Mouse (Mus musculus) left cerebral cortex, postnatal 14 days (tissue): Measurements from ENCODE around the gene Clec3b. TPM values are rescaled to one million over a fixed set of nuclear protein-coding genes. Genes with fewer than 3 reads are reported as not detected.
A peak's percentile ranks its signal among the peaks of the same experiment; 100 is the strongest.

Experiments
- DNase-seq, 2 experiments: peaks; one replicate each; pipeline ENCODE4 v3.0.0; 2021 to 2022; ENCODE audit warnings: low spot score in 2 of 2, mixed read lengths in 1 of 2
- intact Hi-C: fragments of 180-260 bp; cut with DNase I; formaldehyde crosslinking; loops from one replicate; pipeline ENCODE4 v1.15.1; 2025
- total RNA-seq, 2 experiments: library from RNA; stranded (reverse); gene quantifications; 2 replicates each; pipeline ENCODE4 v1.2.3; 2021

Gene Clec3b
- total RNA-seq, 2 experiments from 2014 or later = 5.2 to 5.4 TPM

GRCm38 (mm10) chr9:123148430-123148829 lies 2.3 kb upstream of the Clec3b start:
- intact Hi-C loops = no loop called here
- DNase-seq = no peak

GRCm38 (mm10) chr9:123151561-123151960 lies 815 bp downstream of the Clec3b start:
- intact Hi-C loops = no loop called here
- no peak for DNase-seq

GRCm38 (mm10) chr9:123152026-123152425 lies 1.3 kb downstream of the Clec3b start:
- intact Hi-C loops = no loop called here
- DNase-seq = no peak

GRCm38 (mm10) chr9:123153121-123153520 lies 2.4 kb downstream of the Clec3b start:
- DNase-seq = no peak
- intact Hi-C loops = no loop called here

- intact Hi-C loops = loop anchor here (5.0 kb wide), 2 partner anchors 285 to 365 kb away; no protein-coding TSS in a partner anchor
- peak; percentile 20 to 45 for DNase-seq
Measured at GRCm38 (mm10) chr9:123156910-123157361, 6.2 kb downstream of the Clec3b start.

GRCm38 (mm10) chr9:123157699-123158098 lies 7.0 kb downstream of the Clec3b start:
- DNase-seq = no peak
- intact Hi-C loops = loop anchor here (2.0 to 5.0 kb wide), 3 partner anchors 95 to 365 kb away; no protein-coding TSS in a partner anchor

GRCm38 (mm10) chr9:123158125-123158836 lies 7.5 kb downstream of the Clec3b start:
- DNase-seq = peak; percentile 42 to 64

GRCm38 (mm10) chr9:123159330-123159729 lies 8.6 kb downstream of the Clec3b start:
- intact Hi-C loops = loop anchor here (2.0 to 5.0 kb wide), 3 partner anchors 93 to 363 kb away; no protein-coding TSS in a partner anchor
- DNase-seq = peak; percentile 84 to 87

More at GRCm38 (mm10) chr9:123158125-123158836, 7.5 kb downstream of the Clec3b start:
- intact Hi-C loops = loop anchor here (2.0 to 5.0 kb wide), 3 partner anchors 95 to 364 kb away; no protein-coding TSS in a partner anchor

- intact Hi-C loops = no loop called here
- DNase-seq = no peak
Measured at GRCm38 (mm10) chr9:123161792-123162191, 11.0 kb downstream of the Clec3b start.

GRCm38 (mm10) chr9:123162985-123163694 lies 12.4 kb downstream of the Clec3b start:
- no peak for DNase-seq
- intact Hi-C loops = no loop called here

- intact Hi-C loops = no loop called here
- DNase-seq = no peak
Measured at GRCm38 (mm10) chr9:123165781-123166443, 15.2 kb downstream of the Clec3b start.

- intact Hi-C loops = no loop called here
- no peak for DNase-seq
Measured at GRCm38 (mm10) chr9:123173760-123174159, 23.0 kb downstream of the Clec3b start.

GRCm38 (mm10) chr9:123174356-123174755 lies 23.6 kb downstream of the Clec3b start:
- no peak for DNase-seq

GRCm38 (mm10) chr9:123177380-123178048 lies 26.8 kb downstream of the Clec3b start:
- DNase-seq = no peak
- intact Hi-C loops = no loop called here

More at GRCm38 (mm10) chr9:123174356-123174755, 23.6 kb downstream of the Clec3b start:
- intact Hi-C loops = no loop called here

- no peak for DNase-seq
Measured at GRCm38 (mm10) chr9:123180003-123180402, 29.3 kb downstream of the Clec3b start.

GRCm38 (mm10) chr9:123183226-123183625 lies 32.5 kb downstream of the Clec3b start:
- DNase-seq = peak in 1 of 2 experiments; percentile 53
- intact Hi-C loops = no loop called here

More at GRCm38 (mm10) chr9:123180003-123180402, 29.3 kb downstream of the Clec3b start:
- intact Hi-C loops = no loop called here

GRCm38 (mm10) chr9:123185546-123185945 lies 34.8 kb downstream of the Clec3b start:
- intact Hi-C loops = no loop called here
- no peak for DNase-seq

GRCm38 (mm10) chr9:123186151-123186550 lies 35.4 kb downstream of the Clec3b start:
- no peak for DNase-seq
- intact Hi-C loops = no loop called here

GRCm38 (mm10) chr9:123187589-123187988 lies 36.8 kb downstream of the Clec3b start:
- DNase-seq = no peak
- intact Hi-C loops = no loop called here
